Mouse (Mus musculus) urinary bladder, postnatal 25 days (tissue): ENCODE results near the gene Jade2.
A peak's percentile ranks its signal among the peaks of the same experiment; 100 is the strongest.

Source experiments
- DNase-seq: peaks from one replicate; pipeline ENCODE4 v3.0.0; 2022; ENCODE audit warnings: low spot score

The Jade2 gene

GRCm38 (mm10) chr11:51857081-51857671, at the start of gene Jade2:
Jade2 (minus strand) TSS chr11:51857653.
- DNase-seq = peak; percentile 38

- no peak for DNase-seq
Measured at GRCm38 (mm10) chr11:51904224-51904623, 46.8 kb upstream of the Jade2 start.

GRCm38 (mm10) chr11:51899691-51900090, 42.2 kb upstream of the Jade2 start:
- no peak for DNase-seq

GRCm38 (mm10) chr11:51898326-51899080, 41.0 kb upstream of the Jade2 start:
- no peak for DNase-seq

DNA sequence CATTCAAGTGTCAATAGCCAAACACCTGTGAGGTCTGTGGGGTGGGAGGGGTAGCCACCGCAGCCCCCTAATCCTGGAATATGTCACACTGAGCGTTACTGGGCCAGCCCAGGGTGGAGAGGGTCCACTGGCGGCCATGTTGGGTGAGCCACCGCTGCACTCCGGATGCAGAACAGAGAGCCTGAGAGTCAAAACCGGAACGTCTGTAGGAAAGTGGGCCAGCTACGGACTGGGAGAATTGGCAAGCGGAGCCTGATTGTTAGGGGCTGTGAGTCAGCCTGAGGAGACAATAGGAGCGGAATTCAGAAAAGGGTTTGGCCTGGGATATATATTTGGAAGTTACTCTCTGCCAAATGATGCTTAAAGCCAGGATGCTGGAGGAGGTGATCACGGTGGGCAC, 39.9 kb upstream of the Jade2 start:
- no peak for DNase-seq

- no peak for DNase-seq
Measured at GRCm38 (mm10) chr11:51896012-51896411, 38.6 kb upstream of the Jade2 start.

GRCm38 (mm10) chr11:51885681-51886080, 28.2 kb upstream of the Jade2 start:
- DNase-seq = no peak

- DNase-seq = no peak
Measured at GRCm38 (mm10) chr11:51884092-51884491, 26.6 kb upstream of the Jade2 start.

DNA sequence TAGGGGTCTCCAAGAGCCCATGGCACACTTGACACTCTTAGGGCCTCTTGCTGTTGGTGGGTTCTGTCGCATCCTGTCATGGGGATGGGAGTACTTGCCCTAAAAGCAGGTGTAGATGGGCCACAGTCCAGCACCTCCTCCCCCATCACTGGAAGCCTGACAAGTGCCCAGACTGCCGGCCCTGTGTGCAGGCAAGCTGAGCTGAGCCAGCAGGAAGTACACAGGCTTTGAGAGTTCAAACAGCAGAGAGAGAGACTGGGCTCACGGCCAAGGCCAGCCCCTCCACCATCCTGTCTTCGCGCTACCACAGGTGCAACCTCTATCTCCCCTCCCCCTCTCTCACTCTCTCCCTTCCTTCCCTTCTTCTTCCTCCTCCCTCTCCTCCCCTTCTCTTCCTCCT, 26.2 kb upstream of the Jade2 start:
- no peak for DNase-seq

- no peak for DNase-seq
Measured at GRCm38 (mm10) chr11:51881776-51882175, 24.3 kb upstream of the Jade2 start.

- no peak for DNase-seq
Measured at GRCm38 (mm10) chr11:51881041-51881730, 23.7 kb upstream of the Jade2 start.

DNA sequence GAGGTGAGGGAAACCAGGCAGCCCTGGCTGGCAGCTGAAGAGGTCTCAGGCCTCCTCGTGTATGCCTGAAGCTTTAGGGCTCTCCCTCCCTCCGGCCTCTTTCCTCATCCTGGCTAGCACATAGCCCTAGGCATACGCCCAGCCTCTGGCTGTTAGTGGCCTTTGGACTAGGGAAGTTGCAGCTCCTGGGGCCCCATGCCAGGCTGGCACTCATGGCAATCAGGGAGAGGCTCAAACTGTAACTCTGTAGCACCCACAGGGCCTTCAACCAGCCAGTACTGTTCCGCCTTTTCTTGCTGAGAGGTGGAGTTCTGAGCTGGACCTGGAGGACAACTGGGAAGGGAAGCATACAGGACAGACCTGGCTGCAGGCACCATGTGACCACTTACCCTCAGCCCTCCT, 19.5 kb upstream of the Jade2 start:
- DNase-seq = no peak

GRCm38 (mm10) chr11:51875792-51876195, 18.3 kb upstream of the Jade2 start:
- DNase-seq = no peak

- DNase-seq = no peak
Measured at GRCm38 (mm10) chr11:51875086-51875485, 17.6 kb upstream of the Jade2 start.

DNA sequence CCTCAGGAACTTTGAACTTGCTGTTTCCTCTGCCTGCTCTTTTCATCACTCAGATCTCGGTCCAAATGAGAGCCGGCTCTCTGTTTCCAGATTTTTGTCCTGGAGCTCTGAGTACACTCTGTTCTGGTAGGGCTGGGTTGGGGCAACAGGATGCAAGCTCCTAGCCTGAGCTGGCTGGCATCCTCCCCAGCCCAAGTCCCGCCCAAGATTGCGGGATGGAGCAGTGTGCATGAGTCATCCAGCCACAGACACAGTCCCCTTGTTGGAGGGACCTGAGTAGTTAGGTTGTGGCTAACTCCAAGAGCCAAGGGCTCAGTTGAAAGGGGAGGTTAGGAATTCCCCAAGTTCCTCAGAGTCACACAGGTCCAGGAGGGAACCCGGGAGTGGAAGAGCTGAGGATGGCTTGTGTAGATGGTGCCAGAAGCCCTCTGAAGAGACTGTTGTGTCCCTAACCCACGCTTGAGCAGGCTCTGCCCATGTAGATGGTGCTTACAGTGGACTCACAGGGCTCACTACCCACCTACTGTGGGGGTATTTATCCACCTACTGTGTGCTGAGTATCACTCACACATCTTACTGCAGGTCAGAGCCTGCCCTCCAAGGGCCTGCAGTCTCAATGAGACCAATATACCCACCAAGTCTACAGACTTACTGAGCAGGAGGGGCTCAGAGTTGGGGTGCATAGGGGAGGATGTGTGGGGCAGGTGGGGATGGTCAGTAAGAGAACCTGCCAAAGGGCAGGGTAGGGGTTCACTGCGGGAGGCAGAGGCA, 17.0 kb upstream of the Jade2 start:
- peak; percentile 52 for DNase-seq

GRCm38 (mm10) chr11:51873141-51873540, 15.7 kb upstream of the Jade2 start:
- DNase-seq = no peak

GRCm38 (mm10) chr11:51867261-51867660, 9.8 kb upstream of the Jade2 start:
- no peak for DNase-seq

DNA sequence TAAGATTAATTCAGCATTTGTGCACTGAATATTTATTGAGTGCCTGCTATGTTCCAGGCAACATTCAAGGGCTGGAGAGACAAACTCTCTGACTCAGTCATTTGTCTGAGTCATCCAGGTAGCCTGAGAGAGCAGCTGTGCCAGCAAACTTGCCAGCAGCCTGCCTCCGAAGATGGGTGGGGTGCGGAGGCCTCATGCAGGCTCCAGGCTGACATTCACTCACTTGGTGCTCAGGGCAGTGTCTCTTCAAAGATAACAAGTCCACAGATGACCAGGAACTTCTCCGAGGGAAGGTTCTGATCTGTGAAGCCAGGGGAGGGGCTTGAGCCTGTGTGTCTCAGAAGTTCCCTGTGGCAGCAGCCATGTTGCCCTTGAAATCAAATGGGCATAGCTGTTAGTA, 8.6 kb upstream of the Jade2 start:
- peak; percentile 35 for DNase-seq

GRCm38 (mm10) chr11:51860666-51861065, 3.2 kb upstream of the Jade2 start:
- DNase-seq = no peak

DNA sequence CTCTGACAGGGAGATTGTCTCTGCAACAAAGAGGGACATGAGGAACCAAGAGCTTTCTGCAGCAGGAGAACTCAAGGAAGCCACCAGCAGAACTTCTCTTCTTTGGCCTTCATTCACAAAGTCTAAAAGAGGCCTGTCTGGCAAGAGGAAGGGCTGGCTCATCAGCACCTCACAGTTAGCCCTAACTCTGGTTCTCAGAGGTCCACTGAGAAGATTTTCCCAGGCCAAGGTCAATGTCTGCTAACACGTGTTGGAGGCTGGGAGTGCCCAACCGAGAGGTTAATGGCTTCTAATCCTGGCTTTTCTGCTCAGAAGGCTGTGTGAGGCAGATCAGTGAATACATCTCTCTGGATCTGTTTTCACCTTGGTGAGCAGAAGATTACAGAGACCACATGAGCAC, 2.1 kb upstream of the Jade2 start:
- no peak for DNase-seq

DNA sequence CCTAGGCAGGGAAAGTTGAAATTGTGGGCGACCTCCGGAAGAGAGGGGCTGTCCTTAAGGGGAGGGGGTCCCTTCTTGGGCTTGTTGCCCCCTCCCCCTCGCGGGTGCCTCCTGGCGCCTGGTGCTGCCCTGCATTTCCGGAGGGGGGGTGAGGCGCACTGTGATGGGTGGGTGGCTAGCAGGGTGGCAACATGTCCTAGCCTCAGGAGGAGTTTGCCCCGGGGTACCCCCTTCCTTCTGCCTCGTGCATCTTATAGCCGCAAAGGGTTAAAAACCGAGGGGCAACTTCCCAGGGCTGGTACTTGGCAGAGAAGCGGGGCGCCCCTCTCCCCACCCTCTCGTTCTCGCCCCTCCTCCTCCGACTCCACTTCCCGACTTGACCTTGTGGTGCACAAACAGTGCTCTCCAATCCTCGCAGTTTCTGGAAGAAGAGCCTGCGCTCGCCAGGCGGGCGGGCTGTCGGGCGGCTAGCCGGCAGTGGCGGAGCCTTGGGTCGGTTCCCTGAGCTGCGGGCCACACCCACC, 1.1 kb upstream of the Jade2 start:
- peak; percentile 71 for DNase-seq

DNA sequence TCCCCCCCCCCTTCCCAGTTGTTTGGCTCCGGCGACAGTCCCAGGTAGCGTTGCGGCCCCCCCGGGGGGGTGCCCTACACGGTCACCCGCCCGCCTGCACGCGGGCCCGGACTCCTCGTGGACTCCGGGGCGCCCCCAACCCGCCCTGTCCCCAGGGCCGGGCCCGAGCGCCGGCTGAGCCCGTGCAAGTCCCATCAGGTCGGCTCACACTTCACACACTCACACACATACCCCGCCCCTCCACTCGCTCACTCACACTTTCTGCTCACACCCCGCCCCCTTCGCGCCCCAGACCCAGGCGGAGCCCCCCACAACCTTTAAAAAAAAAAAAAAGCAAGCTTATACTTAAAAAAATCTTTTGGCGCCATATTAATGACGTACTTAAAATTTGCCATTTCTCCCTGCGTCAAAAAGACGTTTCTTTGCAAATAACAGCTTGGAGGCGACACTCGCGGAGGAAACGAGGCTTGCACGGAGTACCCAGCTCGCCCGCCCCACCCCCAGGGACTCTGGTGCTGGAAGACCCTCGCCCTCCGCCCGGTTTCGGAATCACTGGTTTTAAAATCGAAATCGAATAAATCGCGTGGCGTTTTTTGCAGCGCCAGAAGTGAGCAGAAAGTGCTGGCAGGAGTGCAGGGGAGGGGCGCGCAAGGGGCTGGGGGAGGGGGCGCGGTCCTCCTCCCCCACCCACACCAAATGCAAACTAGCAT, 520 bp upstream of the Jade2 start:
- DNase-seq = peak; percentile 71
